Mouse (Mus musculus) frontal cortex, postnatal 36 days (tissue): ENCODE data around the gene Mrpl43.

Source experiments
- DNase-seq, 2 experiments: peaks; one replicate each; pipeline ENCODE4 v3.0.0; 2022; ENCODE audit warnings: low spot score in 2 of 2

The Mrpl43 gene

GRCm38 (mm10) chr19:44977148-44977547, 29.1 kb downstream of the Mrpl43 start:
- no peak for DNase-seq

GRCm38 (mm10) chr19:44976636-44977035, 29.6 kb downstream of the Mrpl43 start:
- no peak for DNase-seq

GRCm38 (mm10) chr19:44968329-44968728, 37.9 kb downstream of the Mrpl43 start:
- no peak for DNase-seq

GRCm38 (mm10) chr19:44965978-44966377, 40.3 kb downstream of the Mrpl43 start:
- DNase-seq = no peak

- no peak for DNase-seq
Measured at GRCm38 (mm10) chr19:44959633-44960032, 46.6 kb downstream of the Mrpl43 start.
